Mouse (Mus musculus): ENCODE measurements around the gene Spsb2. TPM values are rescaled to one million over a fixed set of nuclear protein-coding genes. Genes with fewer than 3 reads are reported as not detected.

Spsb2 gene
- not detected for polyA plus RNA-seq (2014; fragmentation: Illumina TruSeq; extraction: RNeasy Lipid Tissue Mini Kit (QIAGEN cat#74804))

DNA sequence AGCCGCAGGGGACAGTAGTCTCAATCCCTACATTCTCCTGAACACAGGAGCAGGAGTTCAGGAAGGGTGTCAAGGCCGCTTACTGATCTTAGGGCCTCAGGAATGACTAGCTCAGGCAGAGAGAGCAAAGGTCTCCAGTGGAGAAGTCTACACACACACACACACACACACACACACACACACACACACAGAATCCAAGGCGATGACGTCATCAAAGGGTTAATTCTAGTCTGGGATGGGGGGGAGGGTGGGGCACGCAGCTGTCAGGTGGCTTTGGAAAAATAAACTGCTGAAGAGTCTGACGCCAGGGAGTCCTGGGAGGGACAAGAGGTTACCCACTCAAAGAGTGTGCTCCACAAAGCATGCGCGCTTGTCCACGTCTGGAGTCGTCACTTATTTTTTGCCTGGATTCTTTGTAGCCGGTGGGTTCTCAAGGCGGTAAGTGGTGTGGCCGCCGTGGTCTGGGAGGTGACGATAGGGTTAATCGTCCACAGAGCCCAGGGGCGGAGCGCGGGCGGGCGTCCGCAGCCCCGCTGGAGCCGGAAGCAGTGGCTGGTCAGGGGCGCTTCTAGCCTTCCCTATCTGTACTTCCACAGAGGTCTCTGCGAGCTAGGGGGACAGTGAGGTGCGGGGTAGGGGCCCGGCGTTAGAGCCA, at the start of gene Spsb2:
TSS of gene Spsb2 (plus strand) at position 304 of the 655 bp plus-strand sequence.

DNA sequence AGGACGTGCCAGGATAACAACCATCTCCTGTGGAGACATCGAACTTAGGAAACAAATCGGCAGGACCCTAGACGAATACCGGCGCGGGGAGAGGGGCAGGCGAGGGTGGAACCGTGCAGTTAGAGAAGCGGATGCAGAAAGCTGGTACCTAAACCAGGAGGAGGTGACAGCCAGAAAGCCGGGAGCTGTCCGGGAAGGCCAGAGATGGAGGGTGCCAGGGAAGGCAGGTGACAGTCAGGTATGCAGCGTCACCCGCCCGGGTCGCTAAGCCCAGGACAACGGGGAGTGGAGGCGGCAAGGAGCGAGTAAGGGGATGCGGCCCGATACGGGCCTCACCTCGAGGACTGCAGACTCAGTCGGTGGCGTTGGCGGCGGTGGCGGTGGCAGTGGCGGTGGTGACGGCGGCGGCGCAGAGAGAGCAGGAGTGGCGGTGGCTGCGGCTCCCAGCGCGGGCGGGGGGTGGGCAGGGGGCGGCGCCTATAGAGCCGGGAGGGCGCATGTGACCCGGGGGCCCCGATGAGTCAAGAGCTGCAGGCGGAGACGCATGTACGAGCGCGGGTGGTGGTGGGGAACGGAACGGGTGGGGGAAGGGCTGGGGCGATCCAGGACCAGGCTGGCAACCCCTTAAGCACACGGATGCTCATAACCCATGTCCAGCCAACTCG, 39.2 kb upstream of the Spsb2 start, which contains the start of gene Eno2:
TSS of gene Eno2 (minus strand) at position 573 of the 665 bp plus-strand sequence.

GRCm38 (mm10) chr6:124779222-124779983, 29.1 kb upstream of the Spsb2 start, which contains the start of gene Lrrc23:
TSS of gene Lrrc23 (minus strand) at chr6:124779727.

GRCm38 (mm10) chr6:124813933-124814332, 5.5 kb downstream of the Spsb2 start, which contains the start of gene Tpi1:
TSS of gene Tpi1 (minus strand) at chr6:124814296.

GRCm38 (mm10) chr6:124828868-124829798, 20.7 kb downstream of the Spsb2 start, which contains the start of the genes Usp5 and Cdca3:
TSS of gene Usp5 (minus strand) at chr6:124829484.
TSS of gene Cdca3 (plus strand) at chr6:124829547.

GRCm38 (mm10) chr6:124840241-124841167, 32.0 kb downstream of the Spsb2 start, which contains the start of gene Gnb3:
TSS of gene Gnb3 (minus strand) at chr6:124840275.

DNA sequence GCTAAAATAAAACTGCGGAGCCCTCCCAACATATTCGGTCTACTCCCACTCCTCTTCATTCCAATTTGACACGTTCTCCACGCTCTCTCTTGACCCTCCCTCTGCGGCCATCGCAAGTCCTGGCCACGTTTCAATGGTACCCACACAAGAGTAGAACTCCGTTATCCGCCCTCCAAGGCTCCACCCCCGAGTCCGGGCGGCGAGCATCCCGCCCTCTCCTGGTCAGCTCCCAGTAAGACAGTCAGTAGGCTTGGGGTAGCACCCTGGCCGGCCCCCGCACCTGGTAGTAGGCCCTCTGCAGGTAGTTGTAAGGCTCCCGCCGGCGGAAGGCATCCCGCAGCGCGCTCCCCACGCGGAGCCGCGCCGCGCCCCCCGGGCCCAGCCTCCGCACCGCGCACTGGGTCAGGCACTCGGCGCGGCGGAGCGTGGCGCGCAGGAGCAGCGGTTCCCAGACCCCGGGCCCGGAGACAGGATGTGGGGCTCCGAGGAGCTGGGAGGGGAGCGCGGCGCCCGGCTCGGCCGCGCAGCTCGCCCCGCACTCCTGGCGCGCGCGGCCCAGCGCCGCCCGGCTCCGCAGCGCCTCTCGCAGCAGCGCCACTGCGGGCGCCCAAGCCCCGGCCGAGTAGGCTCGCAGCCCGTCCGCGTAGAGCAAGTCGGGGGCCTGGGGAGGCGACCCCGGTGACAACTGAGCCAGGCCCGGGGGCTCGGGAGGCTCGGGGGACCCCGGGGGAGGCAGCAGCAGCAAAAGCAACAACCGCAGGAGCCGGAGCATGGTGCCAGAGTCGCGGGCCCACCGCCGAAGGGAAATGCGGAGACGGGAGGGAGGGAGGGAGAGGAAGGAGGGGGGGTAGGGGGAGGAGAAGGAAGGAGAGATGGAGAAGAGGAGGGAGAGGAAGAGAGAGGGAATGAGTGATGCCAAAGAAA, 48.7 kb downstream of the Spsb2 start, which contains the start of gene P3h3:
TSS of gene P3h3 (minus strand) at position 837 of the 924 bp plus-strand sequence.

Other genes with a start within 250 kb of the Spsb2 start
- not detected for gene C1rb, start 238.4 kb upstream of the Spsb2 start, polyA plus RNA-seq (2014; fragmentation: Illumina TruSeq; extraction: RNeasy Lipid Tissue Mini Kit (QIAGEN cat#74804))
- 0.40 TPM for gene C1s2, start 172.6 kb upstream of the Spsb2 start, polyA plus RNA-seq (2014; fragmentation: Illumina TruSeq; extraction: RNeasy Lipid Tissue Mini Kit (QIAGEN cat#74804))
- gene Lpcat3, start 145.6 kb upstream of the Spsb2 start, polyA plus RNA-seq (2014; fragmentation: Illumina TruSeq; extraction: RNeasy Lipid Tissue Mini Kit (QIAGEN cat#74804)): 40.5 TPM
- gene Emg1, start 96.5 kb upstream of the Spsb2 start, polyA plus RNA-seq (2014; fragmentation: Illumina TruSeq; extraction: RNeasy Lipid Tissue Mini Kit (QIAGEN cat#74804)): 13.2 TPM
- 26.3 TPM for gene Phb2, start 96.3 kb upstream of the Spsb2 start, polyA plus RNA-seq (2014; fragmentation: Illumina TruSeq; extraction: RNeasy Lipid Tissue Mini Kit (QIAGEN cat#74804))
- 4.1 TPM for gene Ptpn6, start 69.9 kb upstream of the Spsb2 start, polyA plus RNA-seq (2014; fragmentation: Illumina TruSeq; extraction: RNeasy Lipid Tissue Mini Kit (QIAGEN cat#74804))
- 2.1 TPM for gene Grcc10, start 67.3 kb upstream of the Spsb2 start, polyA plus RNA-seq (2014; fragmentation: Illumina TruSeq; extraction: RNeasy Lipid Tissue Mini Kit (QIAGEN cat#74804))
- gene Gm45234, start 52.6 kb upstream of the Spsb2 start, polyA plus RNA-seq (2014; fragmentation: Illumina TruSeq; extraction: RNeasy Lipid Tissue Mini Kit (QIAGEN cat#74804)): not detected
- gene Atn1, start 52.1 kb upstream of the Spsb2 start, polyA plus RNA-seq (2014; fragmentation: Illumina TruSeq; extraction: RNeasy Lipid Tissue Mini Kit (QIAGEN cat#74804)): 0.66 TPM
- gene Eno2, start 39.0 kb upstream of the Spsb2 start, polyA plus RNA-seq (2014; fragmentation: Illumina TruSeq; extraction: RNeasy Lipid Tissue Mini Kit (QIAGEN cat#74804)): 0.48 TPM
- 3.8 TPM for gene Lrrc23, start 28.9 kb upstream of the Spsb2 start, polyA plus RNA-seq (2014; fragmentation: Illumina TruSeq; extraction: RNeasy Lipid Tissue Mini Kit (QIAGEN cat#74804))
- 12.8 TPM for gene Tpi1, start 5.6 kb downstream of the Spsb2 start, polyA plus RNA-seq (2014; fragmentation: Illumina TruSeq; extraction: RNeasy Lipid Tissue Mini Kit (QIAGEN cat#74804))
- 23.2 TPM for gene Usp5, start 20.8 kb downstream of the Spsb2 start, polyA plus RNA-seq (2014; fragmentation: Illumina TruSeq; extraction: RNeasy Lipid Tissue Mini Kit (QIAGEN cat#74804))
- gene Cdca3, start 20.9 kb downstream of the Spsb2 start, polyA plus RNA-seq (2014; fragmentation: Illumina TruSeq; extraction: RNeasy Lipid Tissue Mini Kit (QIAGEN cat#74804)): 4.3 TPM
- gene Gnb3, start 31.6 kb downstream of the Spsb2 start, polyA plus RNA-seq (2014; fragmentation: Illumina TruSeq; extraction: RNeasy Lipid Tissue Mini Kit (QIAGEN cat#74804)): not detected
- 1.7 TPM for gene P3h3, start 49.1 kb downstream of the Spsb2 start, polyA plus RNA-seq (2014; fragmentation: Illumina TruSeq; extraction: RNeasy Lipid Tissue Mini Kit (QIAGEN cat#74804))
- not detected for gene Gpr162, start 55.3 kb downstream of the Spsb2 start, polyA plus RNA-seq (2014; fragmentation: Illumina TruSeq; extraction: RNeasy Lipid Tissue Mini Kit (QIAGEN cat#74804))
- 1.4 TPM for gene Cd4, start 79.6 kb downstream of the Spsb2 start, polyA plus RNA-seq (2014; fragmentation: Illumina TruSeq; extraction: RNeasy Lipid Tissue Mini Kit (QIAGEN cat#74804))
- 0.23 TPM for gene Lag3, start 103.0 kb downstream of the Spsb2 start, polyA plus RNA-seq (2014; fragmentation: Illumina TruSeq; extraction: RNeasy Lipid Tissue Mini Kit (QIAGEN cat#74804))
- gene Ptms, start 111.4 kb downstream of the Spsb2 start, polyA plus RNA-seq (2014; fragmentation: Illumina TruSeq; extraction: RNeasy Lipid Tissue Mini Kit (QIAGEN cat#74804)): 293 TPM
- gene Mlf2, start 122.7 kb downstream of the Spsb2 start, polyA plus RNA-seq (2014; fragmentation: Illumina TruSeq; extraction: RNeasy Lipid Tissue Mini Kit (QIAGEN cat#74804)): 8.4 TPM
- 18.8 TPM for gene Cops7a, start 156.9 kb downstream of the Spsb2 start, polyA plus RNA-seq (2014; fragmentation: Illumina TruSeq; extraction: RNeasy Lipid Tissue Mini Kit (QIAGEN cat#74804))
- 0.23 TPM for gene Pianp, start 188.0 kb downstream of the Spsb2 start, polyA plus RNA-seq (2014; fragmentation: Illumina TruSeq; extraction: RNeasy Lipid Tissue Mini Kit (QIAGEN cat#74804))
- 13.0 TPM for gene Zfp384, start 200.5 kb downstream of the Spsb2 start, polyA plus RNA-seq (2014; fragmentation: Illumina TruSeq; extraction: RNeasy Lipid Tissue Mini Kit (QIAGEN cat#74804))
- 13.0 TPM for gene Ing4, start 231.1 kb downstream of the Spsb2 start, polyA plus RNA-seq (2014; fragmentation: Illumina TruSeq; extraction: RNeasy Lipid Tissue Mini Kit (QIAGEN cat#74804))
- not detected for gene Acrbp, start 241.0 kb downstream of the Spsb2 start, polyA plus RNA-seq (2014; fragmentation: Illumina TruSeq; extraction: RNeasy Lipid Tissue Mini Kit (QIAGEN cat#74804))